Mouse (Mus musculus): Measurements from ENCODE around the gene Pnkd.

- TF ChIP-seq CEBPB (IDR thresholded peaks at IDR 0.05; ENCODE audit: low read depth) (no peak), CTCF (IDR thresholded peaks at IDR 0.05; ENCODE audit: control insufficient read depth, insufficient read depth, insufficient read length) (no peak), MYOD1 (IDR thresholded peaks at IDR 0.05; ENCODE audit: control insufficient read depth, insufficient read length, low read depth) (no peak), USF1 (IDR thresholded peaks at IDR 0.05; ENCODE audit: low read depth) (no peak), MAX (IDR thresholded peaks at IDR 0.05) (no peak), MYOG (IDR thresholded peaks at IDR 0.05; ENCODE audit: control insufficient read depth, extremely low read depth, insufficient read length) (no peak)
Measured at GRCm38 (mm10) chr1:74342308-74342707, 57.6 kb downstream of the Pnkd start.

Data from C2C12 (cell line).